Mouse (Mus musculus) retina, postnatal 1 day (tissue): Measurements from ENCODE around the gene Sash1.

Source experiments
- DNase-seq: peaks from one replicate; pipeline ENCODE4 v3.0.0-alpha.2; 2012

Sash1 gene

GRCm38 (mm10) chr10:8885630-8886527 lies at the start of gene Sash1:
Gene Sash1 (minus strand): TSS chr10:8886070.
- peak; percentile 96 for DNase-seq

- no peak for DNase-seq
These were observed 49.7 kb upstream of the Sash1 start for GRCm38 (mm10) chr10:8935601-8936000.

- DNase-seq = no peak
These were observed 47.8 kb upstream of the Sash1 start for GRCm38 (mm10) chr10:8933451-8934372.

- DNase-seq = no peak
These were observed 45.8 kb upstream of the Sash1 start for GRCm38 (mm10) chr10:8931548-8932240.

GRCm38 (mm10) chr10:8930672-8931071 lies 44.8 kb upstream of the Sash1 start:
- no peak for DNase-seq

- peak; percentile 27 for DNase-seq
These were observed 43.1 kb upstream of the Sash1 start for GRCm38 (mm10) chr10:8928775-8929647.

GRCm38 (mm10) chr10:8928261-8928660 lies 42.4 kb upstream of the Sash1 start:
- DNase-seq = no peak

GRCm38 (mm10) chr10:8926906-8927305 lies 41.0 kb upstream of the Sash1 start:
- DNase-seq = no peak

GRCm38 (mm10) chr10:8926295-8926694 lies 40.4 kb upstream of the Sash1 start:
- DNase-seq = no peak

- DNase-seq = no peak
These were observed 39.4 kb upstream of the Sash1 start for GRCm38 (mm10) chr10:8925299-8925698.

- peak; percentile 77 for DNase-seq
These were observed 35.3 kb upstream of the Sash1 start for GRCm38 (mm10) chr10:8921098-8921693.

GRCm38 (mm10) chr10:8917798-8918197 lies 31.9 kb upstream of the Sash1 start:
- DNase-seq = no peak

GRCm38 (mm10) chr10:8917350-8917749 lies 31.5 kb upstream of the Sash1 start:
- DNase-seq = no peak

- DNase-seq = no peak
These were observed 29.9 kb upstream of the Sash1 start for GRCm38 (mm10) chr10:8915755-8916154.

- no peak for DNase-seq
These were observed 28.0 kb upstream of the Sash1 start for GRCm38 (mm10) chr10:8913904-8914303.

GRCm38 (mm10) chr10:8912706-8913275 lies 26.9 kb upstream of the Sash1 start:
- no peak for DNase-seq

- DNase-seq = no peak
These were observed 26.3 kb upstream of the Sash1 start for GRCm38 (mm10) chr10:8912213-8912612.

GRCm38 (mm10) chr10:8910237-8910990 lies 24.5 kb upstream of the Sash1 start:
- no peak for DNase-seq

- no peak for DNase-seq
These were observed 17.2 kb upstream of the Sash1 start for GRCm38 (mm10) chr10:8903086-8903485.

GRCm38 (mm10) chr10:8902412-8902811 lies 16.5 kb upstream of the Sash1 start:
- DNase-seq = no peak
